Mouse (Mus musculus) thymus, postnatal 4 days (tissue): ENCODE measurements at regions not wholly inside any gene's neighbourhood (a gene's known extent, or its start where the extent isn't known, plus 50 kb on each side); places are given as distances from the start of the nearest gene placed in this dataset.

Source experiments
- DNase-seq: peaks from one replicate; pipeline ENCODE4 v3.0.0; 2021

GRCm38 (mm10) chrX:57711914-57712313, 208.4 kb upstream of the Gpr101 start:
- DNase-seq = no peak

- DNase-seq = no peak
These were observed 205.7 kb upstream of the Gpr101 start for GRCm38 (mm10) chrX:57709115-57709877.

- no peak for DNase-seq
These were observed 204.9 kb upstream of the Gpr101 start for GRCm38 (mm10) chrX:57708501-57708900.

GRCm38 (mm10) chrX:57707932-57708331, 204.4 kb upstream of the Gpr101 start:
- no peak for DNase-seq

GRCm38 (mm10) chrX:57706683-57707308, 203.2 kb upstream of the Gpr101 start:
- no peak for DNase-seq

GRCm38 (mm10) chrX:57692506-57692905, 188.9 kb upstream of the Gpr101 start:
- DNase-seq = no peak

GRCm38 (mm10) chrX:57676764-57677163, 173.2 kb upstream of the Gpr101 start:
- DNase-seq = no peak

GRCm38 (mm10) chrX:57674955-57675354, 171.4 kb upstream of the Gpr101 start:
- peak; percentile 17 for DNase-seq

- DNase-seq = no peak
These were observed 156.0 kb upstream of the Gpr101 start for GRCm38 (mm10) chrX:57659571-57659970.

- DNase-seq = no peak
These were observed 152.5 kb upstream of the Gpr101 start for GRCm38 (mm10) chrX:57656035-57656434.

- no peak for DNase-seq
These were observed 151.9 kb upstream of the Gpr101 start for GRCm38 (mm10) chrX:57655483-57655882.
